Mouse (Mus musculus) forebrain, embryonic 10.5 days (tissue): ENCODE measurements around the gene Plvap. TPM values are rescaled to one million over a fixed set of nuclear protein-coding genes. Genes with fewer than 3 reads are reported as not detected.
A peak's percentile ranks its signal among the peaks of the same experiment; 100 is the strongest.

Source experiments
- DNase-seq: peaks from one replicate; pipeline ENCODE4 v3.0.0-alpha.2; 2017; ENCODE audit warnings: low spot score; ENCODE audit errors: extremely low spot score
- H3K27ac ChIP-seq: fragments of 300-500 bp; sonication (generic); 2 replicates; pipeline ENCODE4 v1.5.1; 2016; ENCODE audit warnings: mild to moderate bottlenecking
- H3K27me3 ChIP-seq: fragments of 300-500 bp; sonication (generic); 2 replicates; pipeline ENCODE4 v1.6.1; 2016; ENCODE audit warnings: mild to moderate bottlenecking; ENCODE audit not compliant: poor library complexity, severe bottlenecking
- H3K36me3 ChIP-seq: fragments of 300-500 bp; sonication (generic); replicated peaks from 2 replicates; pipeline ENCODE4 v1.6.1; 2016; ENCODE audit warnings: mild to moderate bottlenecking, moderate library complexity
- H3K4me1 ChIP-seq: fragments of 300-500 bp; sonication (generic); 2 replicates; pipeline ENCODE4 v1.6.1; 2016
- H3K4me3 ChIP-seq: fragments of 300-500 bp; sonication (generic); 2 replicates; pipeline ENCODE4 v1.5.1; 2016; ENCODE audit warnings: mild to moderate bottlenecking, moderate library complexity
- H3K9me3 ChIP-seq: fragments of 300-500 bp; sonication (generic); 2 replicates; pipeline ENCODE4 v1.6.1; 2016; ENCODE audit warnings: mild to moderate bottlenecking, moderate library complexity
- WGBS: fragments of 180-500 bp; shearing (Covaris S2); methylation state at CpG from one replicate; pipeline ENCODE4 v1.1.7; 2016; 5-methylcytosine and 5-hydroxymethylcytosine counted together
- polyA plus RNA-seq: library from polyadenylated mRNA; unstranded; fragments of >200 nt; fragmentation: Nextera tagmentation; extraction: Ambion mirVana; gene quantifications from 2 replicates; pipeline ENCODE4 v1.2.1, GENCODE M21; 2016

The Plvap gene
- 43.3 and 47.5 TPM in 2 replicates for polyA plus RNA-seq

GRCm38 (mm10) chr8:71511644-71512043 is at the start of gene Plvap:
Gene Plvap, minus strand, starts transcription at chr8:71511752.
- Histone ChIP-seq H3K27ac (no peak within 1 kb of the TSS), H3K36me3 (no peaks in the 10 kb centered on the region), H3K4me3 (peak within 1 kb of the TSS; percentile 22), H3K4me1 (peaks cover 29% of the 10 kb centered on the region), H3K9me3 (no peaks in the 10 kb centered on the region), H3K27me3 (peaks cover 52% of the 10 kb centered on the region)
- WGBS = 81% methylated on average over 14 of the region's 14 CpGs
- DNase-seq = no peak

GRCm38 (mm10) chr8:71560765-71561164 is 49.2 kb upstream of the Plvap start:
- Histone ChIP-seq H3K36me3 (no peaks in the 10 kb centered on the region), H3K4me3 (no peak overlapping the region)
- WGBS = 83% methylated on average over 5 of the region's 5 CpGs

GRCm38 (mm10) chr8:71560071-71560470 is 48.5 kb upstream of the Plvap start:
- Histone ChIP-seq H3K4me3 (no peak overlapping the region), H3K9me3 (peaks cover 7% of the 10 kb centered on the region; the same call in 1 of the 2 replicates), H3K36me3 (no peaks in the 10 kb centered on the region), H3K27ac (no peak overlapping the region), H3K4me1 (peaks cover 22% of the 10 kb centered on the region), H3K27me3 (peaks cover 100% of the 10 kb centered on the region)
- DNase-seq = no peak
- 79% methylated on average over 3 of the region's 3 CpGs for WGBS

More at GRCm38 (mm10) chr8:71560765-71561164, 49.2 kb upstream of the Plvap start:
- H3K27me3 ChIP-seq = peaks cover 98% of the 10 kb centered on the region
- peaks cover 22% of the 10 kb centered on the region for H3K4me1 ChIP-seq
- H3K27ac ChIP-seq = no peak overlapping the region
- H3K9me3 ChIP-seq = peaks cover 7% of the 10 kb centered on the region; the same call in 1 of the 2 replicates
- DNase-seq = no peak

GRCm38 (mm10) chr8:71558958-71559690 is 47.6 kb upstream of the Plvap start:
- Histone ChIP-seq H3K27me3 (peaks cover 97% of the 10 kb centered on the region), H3K4me1 (peaks cover 22% of the 10 kb centered on the region), H3K4me3 (peak overlapping the region; percentile 54), H3K36me3 (no peaks in the 10 kb centered on the region), H3K27ac (no peak overlapping the region), H3K9me3 (peaks cover 3% of the 10 kb centered on the region; the same call in 1 of the 2 replicates)
- 3% methylated on average over 24 of the region's 24 CpGs for WGBS
- DNase-seq = peak; percentile 56

- peak within 1 kb of the TSS; percentile 51 for H3K27ac ChIP-seq
- H3K4me3 ChIP-seq = peak within 1 kb of the TSS; percentile 54
- peak; percentile 26 for DNase-seq
- peaks cover 89% of the 10 kb centered on the region for H3K27me3 ChIP-seq
- WGBS = 5% methylated on average over 70 of the region's 70 CpGs
- H3K9me3 ChIP-seq = no peaks in the 10 kb centered on the region
- peaks cover 22% of the 10 kb centered on the region for H3K4me1 ChIP-seq
- no peaks in the 10 kb centered on the region for H3K36me3 ChIP-seq
Measured at GRCm38 (mm10) chr8:71558071-71558957, 46.8 kb upstream of the Plvap start, which contains the start of gene Tmem221. Gene Tmem221, minus strand, starts transcription at chr8:71558871.

- Histone ChIP-seq H3K9me3 (no peaks in the 10 kb centered on the region), H3K36me3 (no peaks in the 10 kb centered on the region), H3K4me3 (no peak overlapping the region), H3K4me1 (peaks cover 14% of the 10 kb centered on the region), H3K27ac (no peak overlapping the region), H3K27me3 (peaks cover 53% of the 10 kb centered on the region)
- no peak for DNase-seq
- WGBS = 92% methylated on average over 2 of the region's 2 CpGs
Measured at GRCm38 (mm10) chr8:71554644-71555043, 43.1 kb upstream of the Plvap start.

GRCm38 (mm10) chr8:71554001-71554400 is 42.4 kb upstream of the Plvap start:
- H3K36me3 ChIP-seq = no peaks in the 10 kb centered on the region

GRCm38 (mm10) chr8:71552770-71553169 is 41.2 kb upstream of the Plvap start:
- Histone ChIP-seq H3K27me3 (peaks cover 34% of the 10 kb centered on the region), H3K27ac (no peak overlapping the region), H3K4me1 (no peaks in the 10 kb centered on the region; the same call in 1 of the 2 replicates), H3K4me3 (no peak overlapping the region), H3K36me3 (peaks cover 10% of the 10 kb centered on the region), H3K9me3 (no peaks in the 10 kb centered on the region)
- WGBS = 70% methylated on average over 6 of the region's 6 CpGs
- DNase-seq = no peak

More at GRCm38 (mm10) chr8:71554001-71554400, 42.4 kb upstream of the Plvap start:
- 73% methylated on average over 6 of the region's 6 CpGs for WGBS
- no peak overlapping the region for H3K4me3 ChIP-seq
- no peak overlapping the region for H3K27ac ChIP-seq
- H3K27me3 ChIP-seq = peaks cover 46% of the 10 kb centered on the region
- no peak for DNase-seq
- H3K4me1 ChIP-seq = peaks cover 11% of the 10 kb centered on the region
- no peaks in the 10 kb centered on the region for H3K9me3 ChIP-seq

- peaks cover 29% of the 10 kb centered on the region for H3K36me3 ChIP-seq
- DNase-seq = no peak
- no peak overlapping the region for H3K27ac ChIP-seq
- H3K27me3 ChIP-seq = peaks cover 14% of the 10 kb centered on the region
- no peaks in the 10 kb centered on the region; the same call in 1 of the 2 replicates for H3K4me1 ChIP-seq
- no peak overlapping the region for H3K4me3 ChIP-seq
- no peaks in the 10 kb centered on the region for H3K9me3 ChIP-seq
- WGBS = 72% methylated on average over 7 of the region's 7 CpGs
Measured at GRCm38 (mm10) chr8:71550754-71551153, 39.2 kb upstream of the Plvap start.

- Histone ChIP-seq H3K36me3 (peaks cover 38% of the 10 kb centered on the region), H3K27me3 (no peaks in the 10 kb centered on the region), H3K9me3 (no peaks in the 10 kb centered on the region), H3K27ac (no peak overlapping the region), H3K4me1 (peaks cover 13% of the 10 kb centered on the region), H3K4me3 (no peak overlapping the region)
- 92% methylated on average over 7 of the region's 7 CpGs for WGBS
- no peak for DNase-seq
Measured at GRCm38 (mm10) chr8:71547590-71547989, 36.0 kb upstream of the Plvap start.

- Histone ChIP-seq H3K27me3 (no peaks in the 10 kb centered on the region), H3K27ac (no peak overlapping the region), H3K4me3 (no peak overlapping the region), H3K4me1 (peaks cover 13% of the 10 kb centered on the region), H3K36me3 (peaks cover 38% of the 10 kb centered on the region), H3K9me3 (no peaks in the 10 kb centered on the region)
- no peak for DNase-seq
- WGBS = 93% methylated on average over 11 of the region's 11 CpGs
Measured at GRCm38 (mm10) chr8:71545053-71545452, 33.5 kb upstream of the Plvap start.

- 89% methylated on average over 9 of the region's 9 CpGs for WGBS
- peaks cover 36% of the 10 kb centered on the region for H3K36me3 ChIP-seq
- H3K27ac ChIP-seq = no peak overlapping the region
- peak overlapping the region; percentile 87 for H3K4me3 ChIP-seq
- no peaks in the 10 kb centered on the region; the same call in none of the 2 replicates for H3K27me3 ChIP-seq
- H3K9me3 ChIP-seq = no peaks in the 10 kb centered on the region
- no peak for DNase-seq
- H3K4me1 ChIP-seq = peaks cover 13% of the 10 kb centered on the region
Measured at GRCm38 (mm10) chr8:71543755-71544154, 32.2 kb upstream of the Plvap start.
